ENCODE assay signal across 8 mouse cellular contexts in the genomic region with DNA sequence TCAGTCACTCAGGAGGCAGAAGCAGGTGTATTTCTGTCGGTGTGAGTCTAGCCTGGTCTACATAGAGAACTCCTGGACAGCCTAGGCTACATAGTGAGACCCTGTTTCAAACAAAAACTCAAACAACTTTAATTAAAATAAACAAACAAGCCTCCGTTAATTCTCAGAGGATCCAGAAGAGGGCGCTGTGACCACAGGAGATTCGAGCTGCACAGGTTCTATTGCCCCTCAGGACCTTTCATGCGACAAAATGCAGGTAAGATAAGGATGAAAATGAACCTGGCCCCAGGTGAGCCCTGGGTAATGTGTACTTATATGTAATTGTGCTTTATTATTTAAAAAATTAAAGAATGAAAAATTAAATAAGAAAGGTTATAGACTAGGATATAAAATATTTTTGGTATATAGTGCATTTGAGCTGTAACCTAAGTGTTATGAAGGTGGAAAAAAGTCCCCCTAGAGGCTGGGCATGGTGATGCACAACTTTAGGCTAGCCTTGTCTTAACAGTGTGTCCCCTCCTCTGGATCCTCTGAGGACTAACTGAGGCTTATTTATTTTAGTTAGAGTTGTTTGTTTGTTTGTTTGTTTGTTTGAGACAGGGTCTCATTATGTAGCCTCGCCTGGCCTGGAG. TPM values are rescaled to one million over a fixed set of nuclear protein-coding genes. Genes with fewer than 3 reads are reported as not detected.
A peak's percentile ranks its signal among the peaks of the same experiment; 100 is the strongest.
DNase-seq lines count a peak whose midpoint lies in the region; TF ChIP-seq lines count a peak whose summit lies in the region.

No protein-coding gene starts in this region.

- DNase-seq in heart, postnatal 4 days = peak; percentile 37
- no peak for DNase-seq in heart, postnatal 25 days (ENCODE audit: low spot score)
- DNase-seq in 416B (ENCODE audit: low read depth) = peak; percentile 77
- DNase-seq in ES-E14 (ENCODE audit: low read depth, low spot score) = peak; percentile 72
- DNase-seq in kidney, postnatal 25 days = peak; percentile 42 to 61
- DNase-seq in frontal cortex, adult 2 months (ENCODE audit: extremely low spot score in 1 of 2, low spot score in 1 of 2) = no peak
- no peak for DNase-seq in neural tube, embryonic 10.5 days (ENCODE audit: extremely low spot score, low spot score)
- DNase-seq in yolk sac, embryonic 10.5 days (ENCODE audit: low spot score) = no peak

- no peak overlapping the region for H3K4me3 ChIP-seq in ES-E14 (ENCODE audit: insufficient read depth in 1 of 2, low read depth in 1 of 2, low read length in 2 of 2, poor library complexity in 1 of 2, severe bottlenecking in 1 of 2)

- no peaks in the 10 kb centered on the region for H3K36me3 ChIP-seq in ES-E14 (ENCODE audit: control insufficient read depth, insufficient read depth, low read length, poor library complexity, severe bottlenecking)

- in situ Hi-C loops in ES-E14 (cut with MboI; ENCODE audit: low sequenced_read_pairs in 2 of 2, unreplicated experiment in 2 of 2) = no loop called here

- H3K9me3 ChIP-seq in ES-E14 (ENCODE audit: control insufficient read depth, insufficient read depth, low read depth, low read length) = no peaks in the 10 kb centered on the region

- H3K4me1 ChIP-seq in ES-E14 (ENCODE audit: control insufficient read depth in 2 of 2, insufficient read depth in 2 of 2, low read length in 2 of 2, poor library complexity in 1 of 2) = no peaks in the 10 kb centered on the region

- H3K9ac ChIP-seq in ES-E14 (ENCODE audit: insufficient read depth, low read depth, low read length, poor library complexity, severe bottlenecking) = no peak overlapping the region

- intact Hi-C loops in heart, postnatal 25 days (cut with DNase I) = loop anchor here (1.0 to 2.0 kb wide), 2 partner anchors 14 to 61 kb away; no protein-coding TSS in a partner anchor

- no peak overlapping the region for H3K27ac ChIP-seq in ES-E14 (ENCODE audit: insufficient read depth, low read depth, low read length, poor library complexity, severe bottlenecking)

TF ChIP-seq in ES-E14, 5 proteins besides CTCF, POLR2A, EP300 and RAD21:
- TF ChIP-seq ZNF384 (IDR thresholded peaks at IDR 0.05; ENCODE audit: low read depth, low read length) = no peak
- TF ChIP-seq ZC3H11A (IDR thresholded peaks at IDR 0.05; ENCODE audit: borderline replicate concordance, low read depth, low read length) = 0 out of 2 replicates have a peak, but pooled peaks have one; percentile 10

RNA-seq across cellular contexts. Expression of a gene that starts 10.7 kb away (rescaled TPM):
- total RNA-seq in heart, postnatal 4 days (2021) = under 1 TPM; 0.12 to 0.29 TPM
- under 1 TPM; 0.14 to 0.26 TPM for total RNA-seq in heart, postnatal 25 days (2021)
- total RNA-seq in ES-E14 (2012; rRNA removed) = 1.4 and 2.6 TPM in 2 replicates
- 359 and 380 TPM in 2 replicates for polyA plus RNA-seq in frontal cortex, adult 2 months (2012; rRNA removed)

RNA-seq across cellular contexts. Expression of a gene that starts 16.6 kb away (rescaled TPM):
- total RNA-seq in heart, postnatal 4 days (2021) = not detected
- not detected for total RNA-seq in heart, postnatal 25 days (2021)
- total RNA-seq in ES-E14 (2012; rRNA removed) = not detected in 2 replicates
- polyA plus RNA-seq in frontal cortex, adult 2 months (2012; rRNA removed) = 28.5 and 39.4 TPM in 2 replicates

RNA-seq across cellular contexts. Expression of a gene that starts 32.2 kb away (rescaled TPM):
- 1 to 10 TPM; 7.2 to 7.5 TPM for total RNA-seq in heart, postnatal 4 days (2021)
- total RNA-seq in heart, postnatal 25 days (2021) = 10 to 100 TPM in 1 of 2 experiments, 1 to 10 TPM in 1; 7.8 to 10.2 TPM
- total RNA-seq in ES-E14 (2012; rRNA removed) = 33.5 and 37.9 TPM in 2 replicates
- polyA plus RNA-seq in frontal cortex, adult 2 months (2012; rRNA removed) = 13.7 and 14.4 TPM in 2 replicates

RNA-seq across cellular contexts. Expression of a gene that starts 39.9 kb away (rescaled TPM):
- 10 to 100 TPM; 66.5 to 70.4 TPM for total RNA-seq in heart, postnatal 4 days (2021)
- total RNA-seq in heart, postnatal 25 days (2021) = 10 to 100 TPM; 20.9 to 25.1 TPM
- 22.3 and 29.4 TPM in 2 replicates for total RNA-seq in ES-E14 (2012; rRNA removed)
- 4.3 and 4.8 TPM in 2 replicates for polyA plus RNA-seq in frontal cortex, adult 2 months (2012; rRNA removed)

RNA-seq across cellular contexts. Expression of a gene that starts 47.5 kb away (rescaled TPM):
- total RNA-seq in heart, postnatal 4 days (2021) = 10 to 100 TPM; 77.4 to 80.8 TPM
- total RNA-seq in heart, postnatal 25 days (2021) = 10 to 100 TPM; 64.1 to 71.5 TPM
- 117 and 144 TPM in 2 replicates for total RNA-seq in ES-E14 (2012; rRNA removed)
- 79.5 and 90.3 TPM in 2 replicates for polyA plus RNA-seq in frontal cortex, adult 2 months (2012; rRNA removed)

Comparison
In these comparisons a context has a peak if more than half of its experiments do, and no peak if none do; other contexts are left out.
1. DNase-seq: peak in heart, postnatal 4 days (single experiment), 416B (single experiment), ES-E14 (single experiment) and kidney, postnatal 25 days (2 of 2); none in heart, postnatal 25 days (single experiment), frontal cortex, adult 2 months (0 of 2), neural tube, embryonic 10.5 days (single experiment) and yolk sac, embryonic 10.5 days (single experiment).